Mouse (Mus musculus): Measurements from ENCODE around the gene Hnrnpf. TPM values are rescaled to one million over a fixed set of nuclear protein-coding genes. Genes with fewer than 3 reads are reported as not detected.
A peak's percentile ranks its signal among the peaks of the same experiment; 100 is the strongest.

The Hnrnpf gene
- polyA plus RNA-seq, 1 experiment from 2014 or later, result 835 TPM

- Histone ChIP-seq H3K4me2 (replicated peaks) (peak overlapping the region; percentile 24; the same call in 1 of the 2 replicates), H3K36me3 (no peaks in the 10 kb centered on the region), H3K27me3 (replicated peaks) (no peaks in the 10 kb centered on the region), H3K4me3 (replicated peaks) (no peak overlapping the region), H3K9ac (no peak overlapping the region), H3K4me1 (replicated peaks) (peaks cover 19% of the 10 kb centered on the region), H3K9me3 (no peaks in the 10 kb centered on the region), H3K27ac (no peak overlapping the region)
- ATAC-seq, result no peak
Observed at GRCm38 (mm10) chr6:117914541-117914940, 14.4 kb downstream of the Hnrnpf start.

DNA sequence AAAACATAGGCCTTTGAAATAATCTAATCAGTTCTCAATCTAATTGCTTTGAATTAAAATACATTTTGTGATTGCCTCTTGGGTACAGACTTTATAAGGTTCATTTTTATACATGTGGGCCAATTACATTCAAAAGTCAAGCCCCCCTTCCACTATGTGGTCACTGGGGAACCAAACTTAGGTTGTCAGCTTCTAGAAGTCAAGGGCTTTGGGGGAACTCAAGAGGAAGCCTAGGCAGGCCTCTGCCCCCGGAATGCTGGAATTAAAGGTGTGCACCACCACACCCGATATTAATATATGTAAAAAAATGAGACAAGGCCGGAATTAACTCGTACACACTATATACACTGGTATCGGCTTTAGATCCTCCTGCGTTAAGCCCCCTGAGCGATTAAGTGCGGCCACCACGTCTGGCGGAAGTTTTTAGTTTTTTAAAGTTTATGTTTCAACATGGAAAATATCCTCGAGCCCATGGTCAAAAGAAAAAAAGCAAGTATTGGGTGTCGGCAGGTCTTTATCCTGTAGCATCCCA, 16.1 kb downstream of the Hnrnpf start:
- ATAC-seq, result peak; percentile 5; the same call in 1 of the 2 replicates
- Histone ChIP-seq H3K4me3 (replicated peaks) (peak overlapping the region; percentile 63), H3K36me3 (no peaks in the 10 kb centered on the region), H3K27ac (peak overlapping the region; percentile 97), H3K9me3 (no peaks in the 10 kb centered on the region), H3K9ac (peak overlapping the region; percentile 74), H3K4me1 (replicated peaks) (peaks cover 9% of the 10 kb centered on the region; the same call in 1 of the 2 replicates), H3K27me3 (replicated peaks) (no peaks in the 10 kb centered on the region), H3K4me2 (replicated peaks) (peak overlapping the region; percentile 73)
- under 1% methylated on average over 12 of the region's 12 CpGs for WGBS

GRCm38 (mm10) chr6:117916737-117917426, 16.8 kb downstream of the Hnrnpf start:
- H3K27me3 ChIP-seq (replicated peaks), result no peaks in the 10 kb centered on the region
- H3K9ac ChIP-seq, result peak overlapping the region; percentile 74
- under 1% methylated on average over 62 of the region's 62 CpGs for WGBS
- H3K4me2 ChIP-seq (replicated peaks), result peak overlapping the region; percentile 73
- peaks cover 9% of the 10 kb centered on the region; the same call in 1 of the 2 replicates for H3K4me1 ChIP-seq (replicated peaks)
- no peaks in the 10 kb centered on the region for H3K9me3 ChIP-seq
- H3K36me3 ChIP-seq, result no peaks in the 10 kb centered on the region
- ATAC-seq, result peak; percentile 96
- peak overlapping the region; percentile 63 for H3K4me3 ChIP-seq (replicated peaks)
- H3K27ac ChIP-seq, result peak overlapping the region; percentile 97

- H3K4me1 ChIP-seq (replicated peaks), result peaks cover 9% of the 10 kb centered on the region; the same call in 1 of the 2 replicates
- H3K36me3 ChIP-seq, result no peaks in the 10 kb centered on the region
- no peaks in the 10 kb centered on the region for H3K9me3 ChIP-seq
- WGBS, result under 1% methylated on average over 21 of the region's 21 CpGs
- H3K27ac ChIP-seq, result peak overlapping the region; percentile 97
- peak overlapping the region; percentile 73 for H3K4me2 ChIP-seq (replicated peaks)
- peak; percentile 69 for ATAC-seq
- H3K9ac ChIP-seq, result peak overlapping the region; percentile 74
- peak overlapping the region; percentile 63 for H3K4me3 ChIP-seq (replicated peaks)
- H3K27me3 ChIP-seq (replicated peaks), result no peaks in the 10 kb centered on the region
Observed at GRCm38 (mm10) chr6:117917576-117917975, 17.5 kb downstream of the Hnrnpf start.

DNA sequence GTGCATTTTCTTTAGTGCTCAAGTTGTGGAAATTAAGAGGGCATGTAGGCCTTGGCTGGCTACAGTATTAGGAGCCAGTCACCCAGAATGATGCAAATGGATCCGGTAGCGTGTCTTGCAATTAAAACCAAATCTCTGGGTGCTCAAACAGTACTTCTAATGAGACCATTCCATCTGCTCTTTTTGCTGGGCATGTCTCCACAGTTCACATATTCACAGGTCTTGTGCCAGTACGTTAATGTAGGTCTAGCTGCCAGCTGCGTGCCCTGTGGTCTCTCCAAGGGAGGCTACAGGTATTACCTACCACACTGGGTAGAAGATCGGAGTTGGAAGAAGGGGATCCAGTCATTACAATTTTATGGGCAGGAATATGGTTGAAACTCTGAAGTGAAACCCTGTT, 17.9 kb downstream of the Hnrnpf start:
- 11% methylated on average over 5 of the region's 5 CpGs for WGBS
- Histone ChIP-seq H3K4me1 (replicated peaks) (peaks cover 9% of the 10 kb centered on the region; the same call in 1 of the 2 replicates), H3K4me3 (replicated peaks) (peak overlapping the region; percentile 63)

GRCm38 (mm10) chr6:117920659-117921640, 20.8 kb downstream of the Hnrnpf start:
- Histone ChIP-seq H3K27ac (no peak overlapping the region), H3K27me3 (replicated peaks) (no peaks in the 10 kb centered on the region), H3K4me3 (replicated peaks) (no peak overlapping the region), H3K4me2 (replicated peaks) (peak overlapping the region; percentile 22; the same call in 1 of the 2 replicates), H3K9me3 (no peaks in the 10 kb centered on the region), H3K4me1 (replicated peaks) (peaks cover 3% of the 10 kb centered on the region; the same call in 1 of the 2 replicates), H3K36me3 (peaks cover 5% of the 10 kb centered on the region; the same call in 1 of the 2 replicates), H3K9ac (no peak overlapping the region)
- whole genome bisulfite sequencing, result 51% methylated on average over 3 of the region's 3 CpGs
- no peak for ATAC-seq

More for the DNA sequence above, 17.9 kb downstream of the Hnrnpf start:
- Histone ChIP-seq H3K36me3 (no peaks in the 10 kb centered on the region), H3K4me2 (replicated peaks) (peak overlapping the region; percentile 73), H3K27me3 (replicated peaks) (no peaks in the 10 kb centered on the region), H3K27ac (peak overlapping the region; percentile 97), H3K9ac (peak overlapping the region; percentile 74), H3K9me3 (no peaks in the 10 kb centered on the region)
- ATAC-seq, result no peak

DNA sequence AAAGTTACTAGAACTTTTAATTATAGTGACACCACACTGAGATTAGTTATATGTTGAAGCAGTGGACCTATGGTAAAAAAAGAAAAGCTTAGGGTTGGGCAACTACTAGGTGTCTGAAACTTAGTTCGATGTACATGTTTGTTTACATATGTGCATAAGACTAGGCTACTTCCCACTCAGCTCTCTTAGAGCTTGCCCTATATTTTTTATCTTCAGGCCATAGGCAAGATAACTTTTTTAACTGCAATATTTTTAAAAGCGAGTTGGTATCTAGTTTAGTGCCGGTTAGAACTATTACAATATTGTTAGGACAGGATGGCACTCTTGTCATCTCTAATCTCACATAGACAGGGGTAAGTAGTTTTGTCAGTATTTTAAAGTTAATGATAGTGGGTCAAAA, 21.9 kb downstream of the Hnrnpf start:
- H3K4me1 ChIP-seq (replicated peaks), result peaks cover 2% of the 10 kb centered on the region; the same call in 1 of the 2 replicates
- no peak for ATAC-seq
- no peak overlapping the region for H3K4me2 ChIP-seq (replicated peaks)
- no peak overlapping the region for H3K27ac ChIP-seq
- WGBS, result 89% methylated on average over 3 of the region's 3 CpGs
- no peak overlapping the region for H3K9ac ChIP-seq
- H3K9me3 ChIP-seq, result no peaks in the 10 kb centered on the region
- peaks cover 10% of the 10 kb centered on the region; the same call in 1 of the 2 replicates for H3K36me3 ChIP-seq
- no peaks in the 10 kb centered on the region for H3K27me3 ChIP-seq (replicated peaks)
- no peak overlapping the region for H3K4me3 ChIP-seq (replicated peaks)

DNA sequence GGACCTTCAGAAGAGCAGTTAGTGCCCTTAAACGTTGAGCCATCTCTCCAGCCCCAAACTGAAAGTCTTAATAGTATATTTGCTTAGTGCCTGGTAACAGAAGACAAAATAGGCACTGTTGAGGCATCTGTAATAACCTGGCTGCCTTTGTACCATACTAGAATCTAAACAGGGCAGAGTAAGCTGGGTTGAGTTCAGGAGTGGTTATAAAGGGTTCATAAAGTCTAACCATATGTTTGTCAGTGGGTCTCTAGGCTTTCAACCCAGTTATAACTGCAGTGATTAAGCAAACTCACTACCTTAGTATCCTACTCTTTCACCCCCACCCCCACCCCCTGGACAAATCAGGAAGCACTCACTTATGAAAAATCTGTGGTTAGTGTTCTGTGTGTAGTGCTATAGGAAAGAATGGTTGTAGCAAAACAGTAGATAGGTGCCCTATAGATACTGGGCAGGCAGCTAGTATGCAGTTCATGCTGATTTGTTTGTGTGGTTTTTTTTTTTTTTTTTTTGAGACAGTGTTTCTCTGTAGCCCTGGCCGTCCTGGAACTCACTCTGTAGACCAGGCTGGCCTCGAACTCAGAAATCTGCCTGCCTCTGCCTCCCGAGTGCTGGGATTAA, 26.9 kb downstream of the Hnrnpf start:
- H3K36me3 ChIP-seq, result peaks cover 14% of the 10 kb centered on the region; the same call in 1 of the 2 replicates

DNA sequence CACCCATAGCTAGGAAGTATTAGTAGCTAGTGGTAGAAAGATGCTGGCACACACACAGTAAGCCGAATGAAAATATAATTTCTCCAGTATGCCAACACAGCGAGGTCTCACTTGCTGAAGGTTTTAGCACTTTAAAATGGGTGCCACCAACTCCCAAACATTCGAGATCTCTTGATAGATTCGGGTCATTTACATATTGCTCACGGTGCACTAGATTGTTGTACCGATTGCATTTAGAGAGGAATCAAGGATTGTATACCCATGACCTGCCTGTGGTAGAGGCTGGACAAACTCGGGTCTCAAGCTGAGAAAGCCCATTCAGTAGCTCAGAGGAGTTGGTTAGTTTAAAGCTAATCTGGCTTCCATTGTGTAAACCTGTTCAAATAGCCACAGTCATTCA, 27.8 kb downstream of the Hnrnpf start:
- no peak for ATAC-seq
- Histone ChIP-seq H3K4me1 (replicated peaks) (no peaks in the 10 kb centered on the region), H3K27me3 (replicated peaks) (no peaks in the 10 kb centered on the region), H3K4me3 (replicated peaks) (no peak overlapping the region), H3K4me2 (replicated peaks) (no peak overlapping the region), H3K9ac (no peak overlapping the region), H3K27ac (no peak overlapping the region), H3K36me3 (peaks cover 14% of the 10 kb centered on the region; the same call in 1 of the 2 replicates), H3K9me3 (no peaks in the 10 kb centered on the region)
- 90% methylated on average over 7 of the region's 7 CpGs for WGBS

More for the DNA sequence above, 26.9 kb downstream of the Hnrnpf start:
- H3K4me3 ChIP-seq (replicated peaks), result no peak overlapping the region
- 71% methylated on average over 4 of the region's 4 CpGs for WGBS
- no peaks in the 10 kb centered on the region for H3K9me3 ChIP-seq
- no peak overlapping the region for H3K4me2 ChIP-seq (replicated peaks)
- H3K27ac ChIP-seq, result no peak overlapping the region
- H3K9ac ChIP-seq, result no peak overlapping the region
- ATAC-seq, result peak; percentile 20; the same call in 1 of the 2 replicates
- no peaks in the 10 kb centered on the region for H3K4me1 ChIP-seq (replicated peaks)
- no peaks in the 10 kb centered on the region for H3K27me3 ChIP-seq (replicated peaks)

DNA sequence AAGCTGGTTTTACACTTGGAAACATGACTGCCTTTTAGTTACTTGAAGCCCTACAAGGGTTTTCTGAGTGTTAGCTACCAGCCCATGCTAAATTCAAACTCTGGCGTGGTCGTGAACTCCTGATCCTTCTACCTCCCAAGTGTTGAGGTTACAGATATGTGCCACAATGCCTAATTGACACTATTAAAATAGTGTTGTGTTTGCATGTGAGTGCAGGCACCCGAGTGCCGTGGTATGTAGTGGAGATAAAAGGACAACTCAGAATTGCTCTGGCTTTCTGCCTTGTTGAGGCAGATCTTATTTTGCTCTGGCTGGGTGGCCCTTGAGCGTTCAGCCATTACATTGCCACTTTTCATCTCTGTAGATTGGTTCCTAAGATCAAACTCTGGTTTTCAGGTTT, 28.6 kb downstream of the Hnrnpf start:
- H3K9ac ChIP-seq, result no peak overlapping the region
- 89% methylated on average over 5 of the region's 5 CpGs for WGBS

GRCm38 (mm10) chr6:117929945-117930655, 30.0 kb downstream of the Hnrnpf start:
- 92% methylated on average over 3 of the region's 3 CpGs for WGBS
- no peak overlapping the region for H3K27ac ChIP-seq
- no peak overlapping the region for H3K4me3 ChIP-seq (replicated peaks)
- no peaks in the 10 kb centered on the region for H3K27me3 ChIP-seq (replicated peaks)
- H3K4me2 ChIP-seq (replicated peaks), result no peak overlapping the region
- 0 out of 2 replicates have a peak, but pooled peaks have one; percentile 10 for ATAC-seq
- H3K9me3 ChIP-seq, result no peaks in the 10 kb centered on the region
- H3K9ac ChIP-seq, result no peak overlapping the region
- H3K36me3 ChIP-seq, result peaks cover 14% of the 10 kb centered on the region; the same call in 1 of the 2 replicates
- no peaks in the 10 kb centered on the region for H3K4me1 ChIP-seq (replicated peaks)

More for the DNA sequence above, 28.6 kb downstream of the Hnrnpf start:
- H3K4me1 ChIP-seq (replicated peaks), result no peaks in the 10 kb centered on the region
- H3K36me3 ChIP-seq, result peaks cover 14% of the 10 kb centered on the region; the same call in 1 of the 2 replicates
- no peak for ATAC-seq
- no peaks in the 10 kb centered on the region for H3K9me3 ChIP-seq
- H3K27me3 ChIP-seq (replicated peaks), result no peaks in the 10 kb centered on the region
- no peak overlapping the region for H3K27ac ChIP-seq
- H3K4me2 ChIP-seq (replicated peaks), result no peak overlapping the region
- H3K4me3 ChIP-seq (replicated peaks), result no peak overlapping the region
